Mouse (Mus musculus) kidney, adult 2 months (tissue): ENCODE measurements at regions not wholly inside any gene's neighbourhood (a gene's known extent, or its start where the extent isn't known, plus 50 kb on each side); places are given as distances from the start of the nearest gene placed in this dataset.

Source experiments
- CTCF ChIP-seq: fragments of 200-500 bp; conservative IDR thresholded peaks from 2 replicates; pipeline ENCODE4 v1.5.1; 2011; ENCODE audit warnings: low read depth, mild to moderate bottlenecking, control low read depth, low read length, moderate library complexity, mixed read lengths; ENCODE audit not compliant: insufficient read depth, insufficient read length
- POLR2A ChIP-seq: fragments of 200-500 bp; IDR thresholded peaks from one replicate; pipeline ENCODE4 v1.6.1; 2011; ENCODE audit warnings: low read depth, low read length, control low read depth

- TF ChIP-seq CTCF: no peak
- TF ChIP-seq POLR2A: no peak
Observed at GRCm38 (mm10) chr12:12655611-12656010, 286.1 kb downstream of the Mycn start.
